Mouse (Mus musculus) WW6 (cell line): ENCODE measurements around the gene Arhgap28.
A peak's percentile ranks its signal among the peaks of the same experiment; 100 is the strongest.
"Not testable (repeated sequence)": the region's sequence is repeated elsewhere in the genome, so short reads cannot be mapped to it uniquely, and the experiment has no call there.

Experiments used
- DNase-seq: peaks from one replicate; pipeline ENCODE4 v3.0.0-alpha.2; 2013; ENCODE audit warnings: low read depth, low spot score

Gene Arhgap28

GRCm38 (mm10) chr17:67888081-67888480 lies 115.8 kb downstream of the Arhgap28 start:
- DNase-seq = no peak

DNA sequence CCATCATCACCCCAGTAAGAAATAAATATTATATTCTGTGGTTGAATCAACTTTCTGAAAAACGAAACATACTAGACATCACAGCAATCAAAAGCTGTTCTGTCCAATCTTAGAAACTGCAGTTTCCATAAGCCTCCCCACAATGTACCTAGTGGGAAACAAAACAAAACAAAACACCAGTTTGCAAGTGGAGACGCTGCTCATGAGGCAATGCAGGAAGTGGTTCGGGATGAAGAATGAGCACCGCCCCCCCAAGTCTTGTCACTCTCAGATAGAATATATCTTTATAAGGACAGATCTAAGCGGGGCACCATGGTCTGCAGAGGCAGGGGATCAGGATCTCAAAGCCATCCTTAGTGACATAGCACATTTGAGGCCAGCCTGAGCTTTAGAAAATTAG lies 117.6 kb downstream of the Arhgap28 start:
- no peak for DNase-seq

GRCm38 (mm10) chr17:67877599-67877998 lies 126.3 kb downstream of the Arhgap28 start:
- DNase-seq = no peak

- DNase-seq = peak; percentile 58
Measured at GRCm38 (mm10) chr17:67869731-67870601, 134.0 kb downstream of the Arhgap28 start.

- DNase-seq = no peak
Measured at GRCm38 (mm10) chr17:67866541-67867241, 137.2 kb downstream of the Arhgap28 start.

DNA sequence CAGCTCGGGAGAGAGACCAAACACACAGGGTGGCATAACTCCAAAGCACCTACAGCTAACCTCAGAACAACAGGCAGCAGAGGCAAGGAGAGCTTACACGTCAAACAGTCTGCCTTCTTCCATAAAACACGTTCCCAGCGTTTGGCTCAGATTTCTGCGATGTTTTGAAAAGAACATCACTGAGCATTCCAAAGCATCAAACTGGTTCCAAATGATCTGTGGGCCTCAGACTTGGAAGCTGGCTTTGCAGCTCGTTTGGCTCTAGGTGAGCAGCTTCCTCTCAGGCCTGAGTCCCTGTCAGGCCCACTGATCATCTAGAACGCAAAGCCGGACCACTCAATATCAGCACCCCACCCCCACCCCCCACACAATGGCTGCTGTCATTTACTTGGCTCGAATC lies 137.9 kb downstream of the Arhgap28 start:
- DNase-seq = no peak

GRCm38 (mm10) chr17:67864912-67865311 lies 139.0 kb downstream of the Arhgap28 start:
- no peak for DNase-seq

DNA sequence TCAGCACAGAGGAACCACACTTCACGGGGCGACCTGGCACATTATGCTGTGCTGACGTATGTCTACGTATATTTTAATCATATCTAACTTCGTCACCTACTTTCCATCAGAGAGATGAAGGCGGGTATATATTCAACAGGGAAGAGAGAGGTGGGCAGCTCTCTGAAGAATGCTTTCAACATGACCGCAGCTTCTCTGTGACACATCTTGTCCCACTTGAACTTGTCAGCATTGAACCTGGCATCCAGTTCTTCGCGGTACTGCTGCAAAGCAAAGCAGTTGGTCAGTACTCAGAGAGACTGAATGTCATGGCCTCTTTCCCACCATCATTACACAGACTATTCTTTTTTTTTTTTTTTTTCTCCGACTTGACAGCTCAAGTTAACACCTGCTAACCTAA lies 139.6 kb downstream of the Arhgap28 start:
- no peak for DNase-seq

DNA sequence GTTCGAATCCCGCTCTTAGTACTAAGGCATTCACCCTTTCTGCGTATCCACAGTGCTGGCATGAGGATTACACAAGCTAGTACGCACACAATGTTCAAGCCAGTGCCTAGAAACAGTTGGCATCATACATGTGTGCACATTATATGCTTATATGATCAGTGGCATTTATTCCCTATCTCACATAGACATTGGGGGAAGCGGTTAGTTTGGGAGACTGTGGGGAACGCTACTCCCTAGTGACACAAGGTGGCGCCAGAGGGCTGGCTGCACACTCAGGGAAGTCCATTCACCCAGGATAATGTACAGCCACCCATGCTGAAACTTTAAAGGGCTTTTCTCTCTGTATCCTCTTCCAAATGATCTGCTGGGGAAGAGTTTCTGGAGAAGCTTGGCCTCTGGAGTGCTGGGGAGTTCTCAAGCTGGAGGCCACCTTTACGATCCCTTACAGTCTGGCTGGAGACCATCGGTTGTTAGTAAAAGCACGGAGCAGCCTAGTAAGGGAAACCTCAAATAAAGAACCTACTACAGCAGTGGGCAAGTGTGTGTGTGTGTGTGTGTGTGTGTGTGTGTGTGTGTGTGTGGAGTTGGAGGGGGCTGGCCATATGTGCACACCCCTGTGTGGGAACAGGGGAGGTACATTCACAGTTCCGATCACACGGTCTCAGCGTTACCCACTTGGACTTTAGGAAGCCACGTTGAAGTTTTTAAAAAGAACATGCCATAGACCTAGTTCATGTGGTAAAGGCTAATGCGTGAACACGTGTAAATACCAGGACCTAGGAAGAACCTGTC lies 142.0 kb downstream of the Arhgap28 start:
- no peak for DNase-seq

GRCm38 (mm10) chr17:67861080-67861630 lies 142.8 kb downstream of the Arhgap28 start:
- DNase-seq = no peak

DNA sequence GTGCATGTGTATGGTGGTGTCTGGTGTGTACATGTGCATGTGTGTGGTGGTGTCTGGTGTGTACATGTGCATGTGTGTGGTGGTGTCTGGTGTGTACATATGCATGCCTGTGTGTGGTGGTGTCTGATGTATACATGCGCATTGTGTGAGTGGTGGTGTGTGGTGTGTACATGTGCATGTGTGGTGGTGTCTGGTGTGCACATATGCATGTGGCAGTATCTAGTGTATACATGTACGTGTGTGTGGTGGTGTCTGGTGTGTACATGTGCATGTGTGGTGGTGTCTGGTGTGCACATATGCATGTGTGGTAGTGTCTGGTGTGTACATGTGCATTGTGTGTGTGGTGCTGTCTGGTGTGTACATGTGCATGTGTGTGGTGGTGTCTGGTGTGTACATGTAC lies 162.4 kb downstream of the Arhgap28 start:
- not testable (repeated sequence) for DNase-seq

DNA sequence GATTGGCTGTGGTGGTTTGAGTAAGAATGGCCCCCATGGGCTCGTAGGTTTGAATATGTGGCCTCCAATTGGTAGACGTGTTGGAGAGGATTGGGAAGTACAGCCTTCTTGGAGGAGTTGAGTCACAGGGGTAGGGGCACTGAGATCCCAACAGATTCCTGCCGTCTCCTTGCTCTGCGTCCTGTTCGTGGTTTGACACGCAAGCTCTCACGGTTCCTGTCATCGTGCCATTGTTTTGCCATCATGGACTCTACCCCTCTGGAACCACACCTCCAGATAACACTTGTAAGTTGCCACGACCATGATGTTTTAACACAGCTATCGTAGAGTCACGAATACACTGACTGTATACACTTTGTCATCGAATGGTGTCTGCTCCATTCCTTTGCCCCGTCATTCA lies 165.0 kb downstream of the Arhgap28 start:
- no peak for DNase-seq

DNA sequence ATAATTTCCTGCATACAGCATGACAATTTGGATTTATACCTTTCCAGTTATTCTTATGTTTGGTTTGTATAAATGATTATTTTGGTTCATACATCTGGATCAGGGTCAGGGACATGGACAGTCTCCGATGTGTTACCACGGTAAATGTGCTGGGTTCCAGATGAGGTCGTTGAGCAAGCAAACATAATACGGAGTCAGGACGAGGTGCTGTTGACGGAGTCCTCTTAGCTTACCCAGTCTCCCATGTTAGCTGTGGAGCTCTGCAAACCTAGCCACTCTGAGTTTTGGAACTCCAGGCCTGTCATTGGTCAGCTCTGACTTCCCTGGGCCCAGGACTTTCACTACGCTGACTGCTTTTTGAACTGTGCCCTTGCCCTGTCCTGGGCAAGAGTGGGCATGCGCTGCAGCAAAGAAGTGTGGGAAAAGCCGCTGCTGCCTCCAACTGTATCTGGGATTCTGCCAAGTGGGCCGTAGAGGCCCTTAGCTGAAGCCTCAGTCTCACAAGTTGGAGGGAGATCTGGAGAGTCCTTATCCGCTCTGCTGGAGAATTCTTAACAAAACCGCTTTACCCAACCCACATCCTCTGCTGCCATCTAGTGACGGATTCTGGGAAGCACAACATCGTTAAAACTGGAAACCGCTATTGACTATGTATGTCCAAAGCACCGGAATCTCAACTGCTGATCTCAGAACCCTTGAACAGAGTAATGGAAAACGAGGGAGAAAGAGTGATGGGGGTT lies 166.4 kb downstream of the Arhgap28 start:
- peak; percentile 45 for DNase-seq

- DNase-seq = no peak
Measured at GRCm38 (mm10) chr17:67836146-67836895, 167.6 kb downstream of the Arhgap28 start.

DNA sequence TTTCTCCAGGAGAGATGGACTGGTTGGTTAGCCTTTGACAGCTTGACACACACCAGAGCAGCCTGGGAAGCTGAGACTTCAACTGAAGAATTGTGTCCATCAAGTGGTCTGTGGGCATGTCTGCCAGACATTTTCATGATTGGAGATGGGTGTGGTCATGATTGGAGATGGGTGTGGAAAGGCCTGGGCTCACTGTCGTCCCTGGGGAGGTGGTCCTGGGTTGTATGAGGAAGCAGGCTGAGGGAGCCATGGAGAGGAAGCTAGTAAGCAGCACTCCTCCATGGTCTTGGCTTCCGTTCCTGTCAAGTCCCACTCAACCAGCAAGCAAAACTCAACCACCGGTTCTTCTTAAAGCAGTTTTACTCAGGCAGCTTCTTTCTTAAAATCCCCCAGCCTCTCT lies 176.5 kb downstream of the Arhgap28 start:
- no peak for DNase-seq

DNA sequence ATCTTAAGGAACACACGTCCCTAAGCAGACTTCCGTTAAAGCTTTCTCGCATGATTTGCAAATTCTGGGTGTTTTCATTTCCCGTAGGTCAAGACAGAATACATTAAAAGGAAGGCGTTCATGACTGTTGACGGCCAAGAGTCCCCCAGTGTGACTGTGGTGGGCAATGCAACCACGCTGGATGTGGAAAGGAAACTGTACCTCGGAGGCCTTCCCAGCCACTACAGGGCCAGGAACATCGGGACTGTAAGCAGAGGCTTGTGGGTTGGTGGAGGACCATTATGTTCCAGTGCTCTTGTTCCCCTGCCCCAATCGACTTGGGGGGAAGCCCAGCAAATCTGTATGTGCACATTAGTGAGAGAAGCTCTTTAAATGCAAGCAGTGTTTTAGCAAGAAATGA lies 187.0 kb downstream of the Arhgap28 start:
- no peak for DNase-seq

GRCm38 (mm10) chr17:67815720-67816119 lies 188.2 kb downstream of the Arhgap28 start:
- DNase-seq = no peak

DNA sequence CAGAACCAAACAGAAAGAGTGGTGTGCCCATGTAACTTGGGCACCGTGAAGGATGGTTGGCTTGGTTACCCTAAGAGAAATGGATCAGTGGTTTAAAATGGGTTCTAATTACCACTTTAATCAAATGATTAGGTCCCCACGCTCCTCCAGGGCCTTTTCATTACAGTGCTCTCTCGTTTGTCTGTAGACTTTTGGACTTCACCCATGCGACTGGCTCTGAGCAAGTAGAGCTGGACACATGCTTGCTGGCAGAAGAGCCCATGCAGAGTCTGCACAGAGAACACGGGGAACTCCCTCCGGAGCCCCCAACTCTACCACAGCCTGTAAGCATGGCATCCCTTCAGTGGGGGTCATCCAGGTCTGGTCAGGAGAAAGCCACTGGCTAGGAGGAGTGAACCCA lies 190.3 kb downstream of the Arhgap28 start:
- no peak for DNase-seq

GRCm38 (mm10) chr17:67809171-67809570 lies 194.7 kb downstream of the Arhgap28 start:
- no peak for DNase-seq
